In the genomic region with DNA sequence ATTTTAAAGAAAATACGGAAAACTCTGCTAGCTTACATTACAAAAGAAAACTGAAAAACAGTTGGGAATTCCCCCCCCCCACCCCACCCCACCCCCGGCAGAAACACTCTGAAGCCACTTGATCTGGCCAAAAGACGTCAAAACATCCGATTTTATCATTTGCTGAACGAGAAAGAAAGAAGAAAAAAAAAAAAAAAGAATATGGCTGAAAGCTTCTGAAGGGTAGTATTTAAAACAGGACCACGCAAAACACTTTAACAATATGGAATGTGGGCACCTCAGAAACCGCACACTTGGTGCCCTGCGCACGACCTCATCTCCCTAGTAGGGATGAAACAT, we compare ENCODE assay signal across 8 mouse cellular contexts. TPM values are rescaled to one million over a fixed set of nuclear protein-coding genes. Genes with fewer than 3 reads are reported as not detected.
DNase-seq lines count a peak whose midpoint lies in the region; ATAC-seq lines count a peak whose summit lies in the region.

No protein-coding gene starts in this region.

- peak overlapping the region; percentile 65 for H3K4me2 ChIP-seq in heart, embryonic 16.5 days (ENCODE audit: low read depth, low read length)
- H3K4me2 ChIP-seq in hindbrain, embryonic 15.5 days = peak overlapping the region; percentile 71
- peak overlapping the region; percentile 55 for H3K4me2 ChIP-seq in midbrain, embryonic 15.5 days

- WGBS in heart, embryonic 16.5 days = 1% methylated on average over 9 of the region's 9 CpGs
- WGBS in hindbrain, embryonic 15.5 days = 0% methylated on average over 9 of the region's 9 CpGs
- WGBS in midbrain, embryonic 15.5 days = under 1% methylated on average over 9 of the region's 9 CpGs

- DNase-seq in heart, adult 18-20 months = no peak
- DNase-seq in adipocyte (ENCODE audit: low spot score) = peak; percentile 22
- no peak for DNase-seq in ovary, adult 18-20 months (ENCODE audit: low spot score)
- DNase-seq in cerebellum, postnatal 25 days = no peak
- no peak for DNase-seq in frontal cortex, postnatal 10 days (ENCODE audit: low spot score in 2 of 2)

- H3K27me3 ChIP-seq in heart, embryonic 16.5 days (ENCODE audit: control insufficient read depth, insufficient read depth, low read length) = no peaks in the 10 kb centered on the region
- no peaks in the 10 kb centered on the region for H3K27me3 ChIP-seq in hindbrain, embryonic 15.5 days
- H3K27me3 ChIP-seq in midbrain, embryonic 15.5 days (replicated peaks) = no peaks in the 10 kb centered on the region

- peaks cover 39% of the 10 kb centered on the region for H3K4me1 ChIP-seq in heart, embryonic 16.5 days (ENCODE audit: control insufficient read depth, insufficient read depth, low read length)
- H3K4me1 ChIP-seq in hindbrain, embryonic 15.5 days (replicated peaks) = peaks cover 22% of the 10 kb centered on the region
- peaks cover 16% of the 10 kb centered on the region for H3K4me1 ChIP-seq in midbrain, embryonic 15.5 days

- peaks cover 3% of the 10 kb centered on the region; the same call in 1 of the 2 replicates for H3K36me3 ChIP-seq in heart, embryonic 16.5 days (ENCODE audit: control insufficient read depth, insufficient read depth)
- no peaks in the 10 kb centered on the region for H3K36me3 ChIP-seq in hindbrain, embryonic 15.5 days
- no peaks in the 10 kb centered on the region for H3K36me3 ChIP-seq in midbrain, embryonic 15.5 days (replicated peaks)

- H3K9ac ChIP-seq in heart, embryonic 16.5 days (ENCODE audit: low read length) = peak overlapping the region; percentile 90
- H3K9ac ChIP-seq in hindbrain, embryonic 15.5 days = peak overlapping the region; percentile 85
- peak overlapping the region; percentile 92 for H3K9ac ChIP-seq in midbrain, embryonic 15.5 days

- H3K4me3 ChIP-seq in heart, embryonic 16.5 days (ENCODE audit: low read length) = peak overlapping the region; percentile 86
- H3K4me3 ChIP-seq in hindbrain, embryonic 15.5 days = peak overlapping the region; percentile 74
- peak overlapping the region; percentile 98 for H3K4me3 ChIP-seq in midbrain, embryonic 15.5 days

- ATAC-seq in heart, embryonic 16.5 days (replicated peaks; ENCODE audit: extremely low read depth, insufficient read depth, low FRiP score) = no peak
- ATAC-seq in hindbrain, embryonic 15.5 days (ENCODE audit: low FRiP score, low read depth) = no peak
- 0 out of 2 replicates have a peak, but pooled peaks have one; percentile 10 for ATAC-seq in midbrain, embryonic 15.5 days (replicated peaks)

- peak overlapping the region; percentile 96 for H3K27ac ChIP-seq in heart, embryonic 16.5 days (ENCODE audit: low read length)
- H3K27ac ChIP-seq in hindbrain, embryonic 15.5 days (replicated peaks) = peak overlapping the region; percentile 100
- H3K27ac ChIP-seq in midbrain, embryonic 15.5 days = peak overlapping the region; percentile 99

- no peaks in the 10 kb centered on the region for H3K9me3 ChIP-seq in heart, embryonic 16.5 days (replicated peaks; ENCODE audit: control insufficient read depth, low read length)
- no peaks in the 10 kb centered on the region for H3K9me3 ChIP-seq in hindbrain, embryonic 15.5 days
- H3K9me3 ChIP-seq in midbrain, embryonic 15.5 days = no peaks in the 10 kb centered on the region

RNA-seq across cellular contexts. Expression of gene Rsbn1l, which starts 5.7 kb away (rescaled TPM):
- polyA plus RNA-seq in heart, embryonic 16.5 days (2015; fragmentation: Nextera tagmentation; extraction: Ambion mirVana) = 6.5 and 7.1 TPM in 2 replicates
- 10 to 100 TPM; 11.3 to 13.3 TPM for total RNA-seq in heart, adult 18-20 months (2021)
- polyA plus RNA-seq in hindbrain, embryonic 15.5 days (2015; fragmentation: Nextera tagmentation; extraction: Ambion mirVana) = 3.4 and 4.1 TPM in 2 replicates
- 4.6 TPM in 2 replicates for polyA plus RNA-seq in midbrain, embryonic 15.5 days (2015; fragmentation: Nextera tagmentation; extraction: Ambion mirVana)
